11 mouse cellular contexts compared by ENCODE assay signal in genomic region chr7:65450158-65450557, GRCm38 (mm10).
DNase-seq lines count a peak whose midpoint lies in the region; ATAC-seq and TF ChIP-seq lines count a peak whose summit lies in the region.
"Had no signal": no experiment of that assay in that cellular context is flagged by ENCODE, and none has a peak within 500 bp of the region (broad histone marks: within the 10 kb centered on the region; RNA-seq: fewer than 3 reads in every experiment).

No protein-coding gene starts in this region.

- H3K36me3 ChIP-seq in ES-Bruce4 (ENCODE audit: control insufficient read depth, insufficient read depth, low read length, poor library complexity, severe bottlenecking): no peaks in the 10 kb centered on the region
- H3K36me3 ChIP-seq in forebrain, embryonic 11.5 days (ENCODE audit: control insufficient read depth, insufficient read depth, low read length): no peaks in the 10 kb centered on the region
- no peaks in the 10 kb centered on the region for H3K36me3 ChIP-seq in heart, embryonic 12.5 days
- H3K36me3 ChIP-seq: limb, embryonic 15.5 days had no signal

- peak; percentile 56; the same call in 1 of the 2 replicates for TF ChIP-seq EP300 in ES-Bruce4 (IDR thresholded peaks at IDR 0.05; ENCODE audit: insufficient read depth, low read depth, low read length)

- peaks cover 8% of the 10 kb centered on the region for H3K4me1 ChIP-seq in ES-Bruce4 (ENCODE audit: control insufficient read depth, insufficient read depth, low read length)
- peaks cover 6% of the 10 kb centered on the region for H3K4me1 ChIP-seq in forebrain, embryonic 11.5 days (replicated peaks; ENCODE audit: control insufficient read depth, insufficient read depth, low read length)
- H3K4me1 ChIP-seq in heart, embryonic 12.5 days (replicated peaks): no peaks in the 10 kb centered on the region
- H3K4me1 ChIP-seq: limb, embryonic 15.5 days had no signal

- H3K4me2 ChIP-seq in forebrain, embryonic 11.5 days (ENCODE audit: low read depth, low read length, severe bottlenecking): 0 out of 2 replicates have a peak overlapping the region, but pooled peaks have one; percentile 11
- no peak overlapping the region for H3K4me2 ChIP-seq in heart, embryonic 12.5 days
- H3K4me2 ChIP-seq: limb, embryonic 15.5 days had no signal

- 15% methylated on average over 5 of the region's 5 CpGs for WGBS in forebrain, embryonic 11.5 days
- 54% methylated on average over 5 of the region's 5 CpGs for WGBS in heart, embryonic 12.5 days

- DNase-seq in cerebellum, adult 11-12 months: peak; percentile 11
- DNase-seq in cerebellum, postnatal 25 days: no peak
- peak; percentile 69 for DNase-seq in forebrain, embryonic 11.5 days (ENCODE audit: low spot score)
- peak; percentile 53 for DNase-seq in mesoderm, embryonic 11.5 days (ENCODE audit: low read depth, low spot score)
- no peak for DNase-seq in spleen, adult 12 weeks (ENCODE audit: low spot score)
- DNase-seq in adrenal gland, postnatal 14 days: no peak
- DNase-seq: kidney, adult 2 months had no signal

- no peak for TF ChIP-seq POLR2A in ES-Bruce4 (IDR thresholded peaks at IDR 0.05; ENCODE audit: insufficient read depth, low read length)

- peak; percentile 88 for ATAC-seq in forebrain, embryonic 11.5 days (replicated peaks; ENCODE audit: low FRiP score)
- ATAC-seq in heart, embryonic 12.5 days (ENCODE audit: insufficient number of reproducible peaks, low FRiP score): no peak

- no peak overlapping the region for H3K27ac ChIP-seq in ES-Bruce4 (ENCODE audit: insufficient read depth, low read length)
- H3K27ac ChIP-seq in forebrain, embryonic 11.5 days (ENCODE audit: low read depth, low read length): 0 out of 2 replicates have a peak overlapping the region, but pooled peaks have one; percentile 31
- no peak overlapping the region for H3K27ac ChIP-seq in heart, embryonic 12.5 days (ENCODE audit: poor library complexity, severe bottlenecking)
- H3K27ac ChIP-seq: limb, embryonic 15.5 days; macrophage had no signal

- no peak overlapping the region for H3K9ac ChIP-seq in ES-Bruce4 (ENCODE audit: low read depth, poor library complexity, severe bottlenecking)
- H3K9ac ChIP-seq in forebrain, embryonic 11.5 days (ENCODE audit: low read length): no peak overlapping the region
- H3K9ac ChIP-seq in heart, embryonic 12.5 days: no peak overlapping the region
- H3K9ac ChIP-seq: limb, embryonic 15.5 days had no signal

- H3K9me3 ChIP-seq in ES-Bruce4 (replicated peaks; ENCODE audit: control insufficient read depth, insufficient read depth, low read length, poor library complexity, severe bottlenecking): no peaks in the 10 kb centered on the region
- H3K9me3 ChIP-seq in forebrain, embryonic 11.5 days (ENCODE audit: control insufficient read depth, low read length): no peaks in the 10 kb centered on the region
- H3K9me3 ChIP-seq in heart, embryonic 12.5 days (replicated peaks): peaks cover 10% of the 10 kb centered on the region; the same call in 1 of the 2 replicates
- H3K9me3 ChIP-seq: limb, embryonic 15.5 days had no signal

- no peak for TF ChIP-seq CTCF in ES-Bruce4 (IDR thresholded peaks at IDR 0.05; ENCODE audit: low read depth, low read length)

- no peaks in the 10 kb centered on the region for H3K27me3 ChIP-seq in ES-Bruce4 (ENCODE audit: control insufficient read depth, insufficient read depth, low read length, poor library complexity, severe bottlenecking)
- no peaks in the 10 kb centered on the region for H3K27me3 ChIP-seq in forebrain, embryonic 11.5 days (ENCODE audit: control insufficient read depth, insufficient read depth, low read length)
- H3K27me3 ChIP-seq in heart, embryonic 12.5 days (replicated peaks): no peaks in the 10 kb centered on the region
- H3K27me3 ChIP-seq: limb, embryonic 15.5 days had no signal

- no peak overlapping the region for H3K4me3 ChIP-seq in ES-Bruce4 (ENCODE audit: low read depth, low read length)
- H3K4me3 ChIP-seq in forebrain, embryonic 11.5 days (ENCODE audit: low read depth, low read length): no peak overlapping the region
- H3K4me3 ChIP-seq in heart, embryonic 12.5 days: no peak overlapping the region
- H3K4me3 ChIP-seq: limb, embryonic 15.5 days had no signal

Comparison
In these comparisons a context has a peak if more than half of its experiments do, and no peak if none do; other contexts are left out.
1. DNase-seq: peak in cerebellum, adult 11-12 months (single experiment), forebrain, embryonic 11.5 days (single experiment) and mesoderm, embryonic 11.5 days (single experiment); none in cerebellum, postnatal 25 days (0 of 2), spleen, adult 12 weeks (single experiment) and adrenal gland, postnatal 14 days (single experiment).